Mouse (Mus musculus) gastrocnemius, postnatal 10 days (tissue): Measurements from ENCODE around the gene Samd3. TPM values are rescaled to one million over a fixed set of nuclear protein-coding genes. Genes with fewer than 3 reads are reported as not detected.

Experiments used
- DNase-seq: peaks from one replicate; pipeline ENCODE4 v3.0.0; 2021; ENCODE audit warnings: mixed read lengths
- total RNA-seq, 2 experiments: library from RNA; stranded (reverse); gene quantifications; 2 replicates each; pipeline ENCODE4 v1.2.3; 2021

Gene Samd3
- total RNA-seq, 2 experiments from 2014 or later: not detected

DNA sequence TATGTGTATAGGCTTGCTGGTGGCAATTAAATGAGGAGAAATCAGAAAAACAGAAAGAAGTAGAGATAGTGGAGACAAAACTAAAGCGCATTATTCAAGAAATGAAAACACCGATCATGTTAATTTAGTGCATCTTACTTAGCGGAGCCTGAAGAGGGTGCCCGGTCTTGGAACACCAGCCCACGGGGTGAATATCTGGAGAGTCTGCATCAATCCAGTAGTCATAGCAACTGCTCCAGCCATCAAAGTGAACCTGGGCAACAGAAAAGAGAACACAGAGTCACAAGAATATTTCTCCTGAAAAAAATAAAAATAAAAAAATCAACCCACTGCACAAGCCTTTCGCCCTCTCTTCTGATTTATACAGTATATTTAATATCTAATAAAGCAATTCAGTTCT lies 74.0 kb downstream of the Samd3 start:
- DNase-seq: no peak

DNA sequence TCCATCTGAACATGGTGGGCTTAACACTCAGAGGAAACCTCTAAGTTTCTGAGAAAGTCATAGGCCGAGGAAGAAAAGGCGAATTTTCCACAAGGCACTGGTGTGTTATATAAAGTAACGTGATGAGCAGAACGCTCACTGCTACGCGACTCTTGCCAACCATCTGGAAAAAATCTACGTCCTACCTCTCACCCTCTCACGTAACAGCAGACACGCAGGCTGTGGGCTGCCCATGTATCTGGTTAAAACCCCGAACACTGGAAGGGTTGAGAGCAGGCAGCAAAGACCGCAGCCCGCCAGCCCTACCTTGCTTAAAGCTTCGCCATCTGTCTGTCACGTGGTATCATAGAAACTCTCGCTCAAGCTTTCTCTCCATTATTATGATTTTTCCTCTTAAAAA lies 84.8 kb downstream of the Samd3 start:
- DNase-seq: no peak

DNA sequence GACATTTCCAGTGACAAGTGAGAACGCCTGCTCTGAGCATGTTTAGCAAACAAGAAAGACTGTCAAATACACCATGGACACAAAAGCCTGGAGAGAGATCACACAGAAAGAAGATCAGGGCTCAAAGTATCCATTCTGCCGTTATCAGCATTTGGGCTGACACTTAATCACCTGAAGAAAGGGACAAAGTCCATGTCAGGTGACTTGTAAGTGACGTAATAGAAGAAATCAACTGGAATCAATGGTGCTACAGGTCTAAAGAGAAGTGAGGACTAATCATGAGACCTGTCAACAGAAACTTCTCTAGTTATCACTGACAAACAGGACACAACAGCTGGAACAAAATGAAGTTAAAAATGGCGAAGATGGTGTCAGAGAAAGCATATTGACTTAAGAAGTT lies 91.2 kb downstream of the Samd3 start:
- no peak for DNase-seq

Other genes starting within 250 kb of the Samd3 start
- gene Gm9767, start 151.5 kb upstream of the Samd3 start, total RNA-seq: not detected
- 1 to 10 TPM; 1.0 to 1.3 TPM for gene Tmem200a, start 150.7 kb upstream of the Samd3 start, total RNA-seq
- 10 to 100 TPM in 1 of 2 experiments, 1 to 10 TPM in 1; 8.0 to 10.7 TPM for gene L3mbtl3, start 146.3 kb downstream of the Samd3 start, total RNA-seq